Mouse (Mus musculus) cortical plate, adult 2 months (tissue): ENCODE data around the gene Magi1.

ENCODE experiments used
- CTCF ChIP-seq: fragments of 200-500 bp; IDR thresholded peaks from 2 replicates; pipeline ENCODE4 v1.5.1; 2011; ENCODE audit warnings: mild to moderate bottlenecking, control low read depth, low read length; ENCODE audit not compliant: insufficient read depth; ENCODE audit errors: extremely low read depth
- POLR2A ChIP-seq: fragments of 200-500 bp; IDR thresholded peaks from 2 replicates; pipeline ENCODE4 v1.6.1; 2011; ENCODE audit warnings: mild to moderate bottlenecking, low read length, control low read depth; ENCODE audit not compliant: insufficient read depth; ENCODE audit errors: extremely low read depth

- no peak for TF ChIP-seq POLR2A
- no peak for TF ChIP-seq CTCF
These were observed 494.0 kb downstream of the Magi1 start for GRCm38 (mm10) chr6:93789721-93790120.
